Mouse (Mus musculus) hindbrain, embryonic 16.5 days (tissue): ENCODE measurements at regions not wholly inside any gene's neighbourhood (a gene's known extent, or its start where the extent isn't known, plus 50 kb on each side); places are given as distances from the start of the nearest gene placed in this dataset.

Experiments
- ATAC-seq: fragments of 200-750 bp; cut with Nextera tagmentation; 2 replicates; pipeline ENCODE4 v1.8.0; 2017; ENCODE audit warnings: moderate TSS enrichment, moderate library complexity
- H3K27ac ChIP-seq: fragments of 300-500 bp; sonication (generic); 2 replicates; pipeline ENCODE4 v1.5.1; 2014; ENCODE audit warnings: low read depth, mild to moderate bottlenecking, control low read depth, low read length, moderate library complexity
- H3K27me3 ChIP-seq: fragments of 300-500 bp; sonication (generic); replicated peaks from 2 replicates; pipeline ENCODE4 v1.6.1; 2014; ENCODE audit warnings: low read length; ENCODE audit not compliant: control insufficient read depth, insufficient read depth
- H3K36me3 ChIP-seq: fragments of 300-500 bp; sonication (generic); 2 replicates; pipeline ENCODE4 v1.6.1; 2014; ENCODE audit warnings: mild to moderate bottlenecking, low read length, moderate library complexity, mixed read lengths; ENCODE audit not compliant: control insufficient read depth, insufficient read depth
- H3K4me1 ChIP-seq: fragments of 300-500 bp; sonication (generic); 2 replicates; pipeline ENCODE4 v1.6.1; 2014; ENCODE audit warnings: low read depth, low read length; ENCODE audit not compliant: control insufficient read depth, insufficient read depth
- H3K4me2 ChIP-seq: fragments of 300-500 bp; sonication (generic); 2 replicates; pipeline ENCODE4 v1.6.1; 2014; ENCODE audit warnings: mild to moderate bottlenecking, low read length, control low read depth, moderate library complexity
- H3K4me3 ChIP-seq: fragments of 300-500 bp; sonication (generic); 2 replicates; pipeline ENCODE4 v1.5.1; 2014; ENCODE audit warnings: mild to moderate bottlenecking, low read length, control low read depth, moderate library complexity
- H3K9ac ChIP-seq: fragments of 300-500 bp; sonication (generic); 2 replicates; pipeline ENCODE4 v1.6.1; 2014; ENCODE audit warnings: low read depth, mild to moderate bottlenecking, control low read depth, low read length, moderate library complexity
- H3K9me3 ChIP-seq: fragments of 300-500 bp; sonication (generic); 2 replicates; pipeline ENCODE4 v1.6.1; 2014; ENCODE audit warnings: mild to moderate bottlenecking, low read length, moderate library complexity; ENCODE audit not compliant: control insufficient read depth
- WGBS: fragments of 180-500 bp; shearing (Covaris S2); extraction: QIAGEN DNeasy Blood & Tissue Kit; methylation state at CpG from one replicate; pipeline ENCODE4 v1.1.7; 2014; 5-methylcytosine and 5-hydroxymethylcytosine counted together

GRCm38 (mm10) chr2:160587015-160587835 lies 58.5 kb upstream of the Top1 start:
- no peak for ATAC-seq
- Histone ChIP-seq H3K4me1 (no peaks in the 10 kb centered on the region), H3K9me3 (no peaks in the 10 kb centered on the region), H3K27ac (no peak overlapping the region), H3K9ac (no peak overlapping the region), H3K4me3 (no peak overlapping the region), H3K4me2 (no peak overlapping the region), H3K36me3 (no peaks in the 10 kb centered on the region), H3K27me3 (no peaks in the 10 kb centered on the region; the same call in 1 of the 2 replicates)
- 82% methylated on average over 9 of the region's 9 CpGs for WGBS

- Histone ChIP-seq H3K4me2 (no peak overlapping the region), H3K9ac (no peak overlapping the region), H3K27me3 (no peaks in the 10 kb centered on the region; the same call in 1 of the 2 replicates), H3K4me3 (no peak overlapping the region), H3K27ac (no peak overlapping the region), H3K9me3 (no peaks in the 10 kb centered on the region), H3K36me3 (no peaks in the 10 kb centered on the region), H3K4me1 (no peaks in the 10 kb centered on the region)
- ATAC-seq: no peak
- WGBS: 87% methylated on average over 9 of the region's 9 CpGs
Observed at GRCm38 (mm10) chr2:160588401-160588800, 57.3 kb upstream of the Top1 start.

GRCm38 (mm10) chr2:160590209-160590910 lies 55.3 kb upstream of the Top1 start:
- no peak overlapping the region for H3K27ac ChIP-seq
- no peak overlapping the region for H3K9ac ChIP-seq
- peak; percentile 54 for ATAC-seq
- H3K4me1 ChIP-seq: no peaks in the 10 kb centered on the region
- H3K4me2 ChIP-seq: peak overlapping the region; percentile 27
- H3K27me3 ChIP-seq: no peaks in the 10 kb centered on the region
- H3K4me3 ChIP-seq: no peak overlapping the region
- H3K9me3 ChIP-seq: no peaks in the 10 kb centered on the region
- WGBS: 25% methylated on average over 13 of the region's 13 CpGs
- H3K36me3 ChIP-seq: no peaks in the 10 kb centered on the region

- no peak for ATAC-seq
- Histone ChIP-seq H3K36me3 (no peaks in the 10 kb centered on the region), H3K9ac (no peak overlapping the region), H3K4me3 (no peak overlapping the region), H3K27me3 (no peaks in the 10 kb centered on the region), H3K27ac (no peak overlapping the region), H3K4me2 (no peak overlapping the region), H3K4me1 (no peaks in the 10 kb centered on the region), H3K9me3 (no peaks in the 10 kb centered on the region)
- WGBS: 92% methylated on average over 18 of the region's 18 CpGs
Observed at GRCm38 (mm10) chr2:160591446-160592180, 54.1 kb upstream of the Top1 start.

- Histone ChIP-seq H3K4me2 (no peak overlapping the region), H3K27ac (no peak overlapping the region), H3K9ac (no peak overlapping the region), H3K4me1 (no peaks in the 10 kb centered on the region), H3K9me3 (no peaks in the 10 kb centered on the region), H3K36me3 (no peaks in the 10 kb centered on the region), H3K27me3 (peaks cover 2% of the 10 kb centered on the region; the same call in 1 of the 2 replicates), H3K4me3 (no peak overlapping the region)
- no peak for ATAC-seq
- WGBS: 5% methylated on average over 2 of the region's 2 CpGs
Observed at GRCm38 (mm10) chr2:160593035-160593434, 52.7 kb upstream of the Top1 start.
